Mouse (Mus musculus) forelimb bud, embryonic 11.5 days (tissue): ENCODE results near the gene Ttc17.

Experiments used
- DNase-seq: peaks from one replicate; pipeline ENCODE4 v3.0.0-alpha.2; 2012; ENCODE audit warnings: low read depth, low spot score

The Ttc17 gene

DNA sequence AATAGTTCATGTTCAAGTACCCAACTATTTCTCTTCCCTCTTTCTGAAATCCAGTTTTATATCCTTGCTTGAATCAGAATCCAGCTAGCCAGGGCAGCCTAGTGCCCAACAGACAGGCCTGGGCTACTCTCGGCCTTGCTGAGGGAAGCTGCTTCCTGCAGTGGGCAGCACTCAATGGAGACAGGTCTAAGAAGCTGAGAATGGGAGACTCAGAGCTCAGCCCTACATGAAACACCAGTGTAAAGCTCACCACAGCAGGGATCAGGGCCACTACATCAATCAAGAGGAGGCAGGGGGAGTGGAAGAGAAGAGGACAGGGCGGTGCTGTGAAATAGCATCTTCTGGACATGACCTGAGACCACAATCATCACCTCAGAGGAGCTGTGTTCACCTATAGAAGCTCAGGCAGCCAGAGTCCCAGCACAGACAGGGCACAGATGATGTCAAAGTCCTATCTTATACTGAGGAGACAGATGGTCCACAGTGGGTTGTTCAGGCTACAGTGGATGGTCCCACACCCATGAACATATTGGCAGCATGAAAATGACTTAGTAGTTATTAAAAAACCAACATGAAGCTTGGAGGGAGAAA lies 25.3 kb downstream of the Ttc17 start:
- no peak for DNase-seq

GRCm38 (mm10) chr2:94378678-94379077 lies 27.8 kb downstream of the Ttc17 start:
- DNase-seq: no peak

DNA sequence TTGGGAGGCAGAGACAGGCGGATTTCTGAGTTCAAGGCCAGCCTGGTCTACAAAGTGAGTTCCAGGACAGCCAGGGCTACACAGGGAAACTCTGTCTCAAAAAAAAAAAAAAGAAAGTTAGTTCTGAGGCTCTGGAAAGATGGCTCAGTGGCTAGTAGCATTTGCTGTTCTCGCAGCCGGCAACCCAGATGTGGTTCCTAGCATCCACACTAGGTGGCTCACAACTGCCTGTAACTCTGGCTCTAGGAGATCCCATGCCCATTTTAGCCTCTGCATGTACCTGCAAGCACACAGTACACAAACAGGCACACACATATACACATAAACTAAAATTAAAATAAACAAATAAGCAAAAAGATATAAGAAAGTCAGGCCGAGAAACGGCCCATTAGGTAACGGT lies 35.4 kb downstream of the Ttc17 start:
- peak; percentile 8 for DNase-seq

DNA sequence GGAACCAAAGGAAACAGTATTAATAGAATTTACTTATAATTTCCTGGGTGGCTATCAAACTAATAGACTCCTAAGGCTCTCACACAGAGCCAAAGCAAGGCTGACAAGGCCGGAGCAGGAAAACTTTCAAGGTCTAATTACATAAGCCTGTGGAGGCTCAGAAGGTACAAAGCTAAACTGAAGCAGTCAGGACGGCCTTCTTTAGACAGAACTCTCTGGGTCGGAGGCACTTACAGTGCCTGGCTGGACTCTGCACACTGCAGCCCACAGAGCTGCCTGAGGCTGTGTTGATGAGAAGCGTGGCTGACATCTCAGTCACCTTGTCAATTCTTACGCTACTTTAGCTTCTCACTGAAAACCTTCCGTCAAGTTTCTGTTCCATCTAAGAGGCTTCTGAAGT lies 42.7 kb downstream of the Ttc17 start:
- no peak for DNase-seq

GRCm38 (mm10) chr2:94360398-94360973 lies 46.0 kb downstream of the Ttc17 start:
- no peak for DNase-seq

GRCm38 (mm10) chr2:94348165-94348591 lies 58.3 kb downstream of the Ttc17 start:
- DNase-seq: no peak

- no peak for DNase-seq
Measured at GRCm38 (mm10) chr2:94346746-94347145, 59.7 kb downstream of the Ttc17 start.

DNA sequence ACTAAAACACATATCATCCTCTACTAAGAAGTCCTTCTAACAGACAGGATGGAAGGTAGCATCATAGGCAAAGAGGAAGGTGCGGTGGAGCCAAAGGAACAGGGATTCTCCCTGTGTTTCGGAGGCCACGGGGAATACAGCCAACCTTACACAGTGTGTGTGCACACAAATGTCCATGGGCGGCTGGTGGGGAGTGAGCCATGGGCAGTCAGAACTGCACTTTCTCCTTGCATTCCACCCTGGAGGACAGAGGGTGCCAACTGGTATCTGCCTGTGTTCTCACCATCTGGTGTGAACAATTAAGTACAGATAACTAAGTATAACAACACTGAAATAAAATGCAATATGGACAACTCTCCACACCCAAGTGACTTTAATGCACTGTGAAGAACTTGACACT lies 61.9 kb downstream of the Ttc17 start:
- DNase-seq: no peak

DNA sequence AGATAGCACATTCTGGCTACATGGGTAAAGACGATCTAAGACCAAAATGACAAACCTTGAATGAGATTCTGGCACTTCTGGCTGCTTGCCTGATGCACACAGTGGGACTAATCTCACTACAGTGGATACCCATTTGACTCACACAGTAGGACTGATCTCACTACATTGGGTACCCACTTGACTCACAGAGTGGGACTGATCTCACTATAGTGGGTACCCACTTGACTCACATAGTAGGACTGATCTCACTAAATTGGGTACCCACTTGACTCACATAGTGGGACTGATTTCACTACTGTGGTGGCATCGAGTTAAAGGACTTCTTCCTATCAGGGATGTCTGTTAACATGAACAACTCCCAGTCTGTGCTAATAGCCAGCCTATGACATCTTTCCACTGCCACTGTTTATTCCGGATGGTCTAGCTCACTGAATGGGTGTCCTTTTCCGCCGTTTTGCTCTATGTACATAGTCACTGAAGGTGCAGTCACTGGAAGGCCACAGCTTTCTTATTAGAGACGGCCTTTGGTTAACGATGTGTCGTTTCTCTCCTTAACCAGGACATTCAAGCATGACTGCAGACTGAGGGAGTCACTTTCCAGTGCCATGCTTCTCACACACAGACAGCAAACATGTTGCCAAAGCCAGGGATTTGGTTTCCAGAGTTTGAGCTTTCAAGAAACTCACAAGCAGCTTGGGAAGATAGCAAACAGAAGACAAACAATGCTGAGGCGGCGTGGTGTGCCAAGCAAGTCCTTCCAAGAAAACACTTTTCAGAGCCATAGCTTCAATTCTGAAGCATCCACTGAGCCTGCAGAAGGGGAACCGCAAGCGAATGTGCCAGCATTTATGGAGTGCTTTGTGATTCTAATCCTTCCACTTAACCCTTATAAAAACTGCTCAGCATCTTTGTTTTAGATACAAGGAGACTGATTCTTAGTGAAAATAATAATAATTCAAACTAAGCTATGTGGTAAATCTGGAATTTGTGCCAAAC lies 62.9 kb downstream of the Ttc17 start:
- DNase-seq: no peak

GRCm38 (mm10) chr2:94340769-94341168 lies 65.7 kb downstream of the Ttc17 start:
- no peak for DNase-seq

GRCm38 (mm10) chr2:94339495-94339894 lies 67.0 kb downstream of the Ttc17 start:
- no peak for DNase-seq

DNA sequence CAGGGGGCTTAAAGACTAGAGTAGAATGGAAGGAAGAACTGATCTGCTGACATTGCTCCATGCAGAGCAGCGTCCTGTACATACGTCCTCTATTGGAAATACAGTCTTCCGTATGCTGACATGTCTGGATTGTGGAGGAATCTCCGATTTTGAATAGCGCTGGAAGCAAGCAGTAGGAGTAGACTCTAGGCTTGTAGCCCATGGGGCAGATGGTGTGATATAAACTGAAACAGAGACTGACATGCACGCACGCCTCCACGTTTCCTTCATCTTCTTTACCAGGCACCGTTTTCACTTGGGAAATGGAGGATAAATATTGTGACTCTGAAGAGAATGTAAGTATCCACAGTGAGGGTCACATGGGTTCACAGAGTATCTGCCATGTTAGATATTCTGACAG lies 70.2 kb downstream of the Ttc17 start:
- DNase-seq: no peak

- no peak for DNase-seq
Measured at GRCm38 (mm10) chr2:94334742-94335046, 71.8 kb downstream of the Ttc17 start.

DNA sequence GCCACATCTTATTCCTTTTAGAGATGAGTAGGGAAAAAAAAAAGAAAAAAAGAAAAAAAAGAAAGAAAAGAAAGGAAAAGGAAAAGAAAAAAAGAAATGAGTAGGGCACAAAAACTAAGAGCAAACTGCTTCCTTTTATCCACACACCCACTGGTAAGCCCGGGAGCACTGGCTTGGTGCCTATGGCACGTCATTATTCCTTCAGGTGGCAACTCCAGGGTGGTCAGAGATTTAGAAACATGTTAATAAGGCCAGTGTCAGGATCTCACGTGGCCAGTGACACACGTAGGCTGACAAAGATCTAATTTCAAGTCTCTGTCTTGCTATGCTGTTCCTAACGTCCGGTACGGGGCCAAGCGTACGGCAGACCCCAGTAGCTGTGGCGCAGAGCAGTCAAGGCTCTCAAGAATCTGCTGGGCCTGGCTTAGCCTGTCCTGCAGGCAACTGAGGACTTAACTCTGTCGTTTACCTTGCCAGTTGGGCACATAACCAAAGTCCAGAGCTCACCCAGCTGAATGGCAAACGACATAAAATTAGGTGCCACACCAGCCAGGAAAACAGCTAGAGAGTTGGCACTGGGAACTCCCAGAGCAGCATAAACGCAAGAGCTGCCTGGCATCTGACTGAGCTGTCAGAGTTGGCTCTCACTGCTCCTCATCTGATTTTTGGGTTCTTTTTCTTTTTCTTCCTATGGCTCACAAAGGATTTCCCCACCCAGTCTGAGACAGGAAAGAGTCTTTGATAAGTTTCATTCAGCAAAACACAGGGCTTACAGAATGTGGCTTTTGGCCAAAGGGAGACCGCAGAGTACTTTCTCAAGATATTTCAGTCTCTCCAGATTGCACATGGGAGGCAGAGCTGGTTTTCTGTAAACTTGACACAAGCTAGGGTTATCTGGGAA lies 72.4 kb downstream of the Ttc17 start:
- no peak for DNase-seq

- no peak for DNase-seq
Measured at GRCm38 (mm10) chr2:94333086-94333485, 73.4 kb downstream of the Ttc17 start.

DNA sequence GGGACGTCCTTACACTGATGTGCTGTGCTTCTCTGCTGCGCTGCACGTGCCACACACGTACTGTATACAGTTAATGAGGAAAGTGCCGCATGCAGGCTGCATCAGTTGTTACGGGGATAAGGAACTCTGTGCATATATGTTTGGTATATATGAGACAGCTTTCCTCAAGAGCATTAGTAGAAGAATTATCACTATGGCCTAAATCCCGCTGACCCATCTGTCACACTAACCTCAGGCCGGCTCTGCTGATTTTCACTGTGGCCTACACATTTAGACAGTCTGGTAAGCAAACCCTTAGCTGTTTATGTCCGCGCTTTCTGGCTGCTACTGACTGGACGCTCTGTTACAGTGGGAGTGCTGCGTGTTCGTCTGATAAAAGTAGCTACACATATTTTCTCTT lies 77.2 kb downstream of the Ttc17 start:
- no peak for DNase-seq

- DNase-seq: no peak
Measured at GRCm38 (mm10) chr2:94327836-94328235, 78.7 kb downstream of the Ttc17 start.

DNA sequence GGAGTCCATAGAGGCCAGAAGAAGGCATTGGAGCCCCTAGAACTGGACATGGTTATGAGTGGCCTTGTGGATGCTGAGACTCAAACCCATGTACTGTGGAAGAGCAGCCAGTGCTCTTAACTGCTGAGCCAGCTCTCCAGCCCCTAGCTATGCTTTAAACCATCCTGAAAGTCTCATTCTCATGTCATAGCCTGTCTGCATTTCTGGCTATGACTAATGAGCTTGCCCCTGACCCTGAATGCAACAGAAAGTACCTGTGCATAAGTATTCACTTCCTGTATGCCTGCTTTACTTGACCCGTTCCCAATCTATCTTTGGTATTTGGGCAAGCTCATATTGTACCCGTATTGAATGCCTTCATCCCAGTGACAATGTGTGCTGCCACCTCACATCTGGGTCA lies 86.7 kb downstream of the Ttc17 start:
- no peak for DNase-seq

DNA sequence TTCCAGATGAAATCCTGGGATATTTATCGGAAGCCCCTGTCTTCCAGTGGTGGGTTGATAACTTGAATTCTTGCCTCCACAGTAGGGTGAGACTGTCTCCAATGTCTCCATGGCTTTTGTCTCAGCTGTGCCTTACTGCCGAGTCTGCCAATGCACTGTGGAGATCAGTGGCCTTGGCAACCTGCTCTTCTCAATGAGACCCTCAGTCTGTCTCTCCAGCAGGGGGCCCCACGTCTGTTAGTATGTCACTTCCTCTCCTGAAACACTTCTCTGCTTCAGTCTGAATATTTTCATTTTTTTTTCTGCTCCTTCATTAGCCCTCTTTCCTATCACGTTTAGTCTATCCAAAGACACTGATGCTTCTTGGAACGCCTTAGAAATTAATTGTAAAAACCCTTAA lies 90.0 kb downstream of the Ttc17 start:
- DNase-seq: no peak

DNA sequence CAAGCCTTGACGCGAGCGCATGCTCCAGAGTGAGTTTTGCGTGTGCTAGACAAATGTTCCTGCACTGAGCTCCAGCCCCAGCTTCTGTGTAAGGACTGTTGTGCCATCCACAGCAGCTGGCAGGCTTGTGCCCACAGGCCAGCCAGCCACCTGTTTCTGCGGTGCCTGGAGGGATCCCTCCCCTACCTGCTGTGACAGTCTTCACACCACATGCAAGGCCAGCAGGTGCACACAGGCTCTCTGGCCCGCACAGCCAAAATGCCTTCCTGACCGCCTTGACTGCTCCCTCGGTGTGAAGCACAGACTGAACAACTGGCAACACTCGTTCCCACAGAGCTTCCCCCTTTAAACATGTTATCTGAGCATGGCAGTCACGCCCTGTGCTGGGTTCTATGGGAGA lies 102.5 kb downstream of the Ttc17 start:
- no peak for DNase-seq

- no peak for DNase-seq
Measured at GRCm38 (mm10) chr2:94302393-94302792, 104.1 kb downstream of the Ttc17 start.

DNA sequence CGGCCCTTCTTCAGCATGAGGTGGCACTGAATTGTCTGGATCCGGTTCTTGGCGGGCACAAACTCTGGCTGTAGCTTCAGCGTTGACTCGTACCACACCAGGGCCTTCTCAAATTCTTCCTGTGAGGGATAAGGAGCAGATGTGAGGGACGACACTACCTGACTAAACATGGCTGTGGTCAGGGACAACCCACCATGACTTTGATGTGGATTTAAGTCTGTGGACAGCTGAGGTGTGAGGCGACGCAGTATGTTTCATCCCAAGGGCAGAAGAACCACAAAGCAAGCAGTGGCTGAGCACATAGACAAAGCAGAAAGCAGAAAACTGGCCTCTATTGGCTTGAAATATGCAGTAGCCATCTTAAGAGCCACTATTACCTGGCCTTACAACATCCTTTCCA lies 104.7 kb downstream of the Ttc17 start:
- no peak for DNase-seq
